Comparison of ENCODE assay signal across 28 mouse cellular contexts in the genomic region with DNA sequence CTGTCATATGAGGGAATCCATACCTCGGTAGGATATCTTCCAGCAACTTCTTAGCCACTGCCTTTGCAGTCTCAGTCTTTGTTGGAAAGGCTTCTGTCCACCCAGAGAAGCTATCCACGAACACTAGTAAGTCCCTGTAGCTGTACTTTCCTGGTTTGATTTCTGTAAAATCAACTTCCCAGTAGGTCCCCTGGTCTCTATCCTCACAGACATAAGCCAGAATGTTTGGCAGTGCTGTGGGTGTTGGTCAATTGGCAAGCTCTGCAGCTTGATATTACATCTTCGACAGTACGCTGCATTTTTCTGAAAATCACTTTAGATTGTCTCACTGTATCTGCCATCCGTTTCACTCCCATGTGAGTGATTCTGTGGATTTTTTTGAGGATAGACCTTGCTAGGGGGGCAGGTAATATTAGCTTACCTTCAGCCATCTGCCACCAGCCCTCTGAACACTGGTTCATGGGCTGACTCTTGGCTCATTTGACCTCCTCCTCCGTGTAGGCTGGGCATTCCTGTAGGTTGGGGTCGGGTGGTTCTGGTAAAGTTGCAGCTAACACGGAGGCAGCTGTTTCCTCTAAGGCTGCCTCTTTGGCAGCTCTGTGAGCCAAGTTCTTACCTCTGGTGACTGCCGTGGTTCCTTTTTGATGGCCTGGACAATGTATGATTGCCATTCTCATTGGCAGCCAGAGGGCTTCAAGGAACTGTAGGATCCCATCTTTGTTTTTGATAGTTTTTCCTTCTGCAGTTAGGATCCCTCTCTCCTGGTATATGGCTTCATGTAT. TPM values are rescaled to one million over a fixed set of nuclear protein-coding genes. Genes with fewer than 3 reads are reported as not detected.
A peak's percentile ranks its signal among the peaks of the same experiment; 100 is the strongest.
DNase-seq lines count a peak whose midpoint lies in the region; ATAC-seq and TF ChIP-seq lines count a peak whose summit lies in the region.
"Had no signal": no experiment of that assay in that cellular context is flagged by ENCODE, and none has a peak within 500 bp of the region (broad histone marks: within the 10 kb centered on the region; RNA-seq: fewer than 3 reads in every experiment).

No protein-coding gene starts in this region.

- ATAC-seq in forebrain, embryonic 14.5 days: no peak
- ATAC-seq in kidney, postnatal 0 days (replicated peaks; ENCODE audit: low FRiP score, low read depth): no peak
- peak; percentile 74 to 85 for ATAC-seq in hematopoietic stem cell, adult 5-6 weeks (replicated peaks in 1 of 2; ENCODE audit: insufficient read depth in 1 of 2, low FRiP score in 2 of 2, low TSS enrichment in 1 of 2, low read depth in 1 of 2, poor library complexity in 2 of 2, severe bottlenecking in 2 of 2)
- no peak for ATAC-seq in inflammation-experienced regulatory T-cells, adult 6 months
- ATAC-seq: forebrain, embryonic 13.5 days; forebrain, postnatal 0 days; hindbrain, embryonic 16.5 days; Patski had no signal

- 83% methylated on average over 9 of the region's 9 CpGs for WGBS in forebrain, embryonic 10.5 days
- 87% methylated on average over 9 of the region's 9 CpGs for WGBS in forebrain, embryonic 14.5 days
- WGBS in kidney, postnatal 0 days: 73% methylated on average over 9 of the region's 9 CpGs
- 85% methylated on average over 9 of the region's 9 CpGs for WGBS in midbrain, embryonic 10.5 days

- TF ChIP-seq CTCF in kidney, postnatal 0 days (IDR thresholded peaks at IDR 0.05; ENCODE audit: low read depth): no peak

- peak; percentile 7 for DNase-seq in forebrain, embryonic 10.5 days (ENCODE audit: extremely low spot score, low spot score)
- no peak for DNase-seq in forebrain, embryonic 14.5 days (ENCODE audit: low spot score)
- DNase-seq in kidney, postnatal 0 days (ENCODE audit: low spot score): no peak
- no peak for DNase-seq in kidney, adult 8-10 months
- DNase-seq in 416B (ENCODE audit: low read depth): peak; percentile 13
- DNase-seq in midbrain, embryonic 10.5 days (ENCODE audit: low spot score): no peak
- DNase-seq: adrenal gland, postnatal 10 days; adrenal gland, postnatal 36 days; B cell, adult 2 months; cerebellum, adult 18-20 months; cerebellum, adult 9-10 months; cerebellum, postnatal 14 days; forebrain, postnatal 0 days; gastrocnemius, adult 2 months; gastrocnemius, postnatal 14 days had no signal

- H3K4me2 ChIP-seq in forebrain, embryonic 14.5 days (ENCODE audit: low read length): no peak overlapping the region
- H3K4me2 ChIP-seq in kidney, postnatal 0 days (ENCODE audit: low read length): no peak overlapping the region
- H3K4me2 ChIP-seq: embryonic facial prominence, embryonic 12.5 days; embryonic facial prominence, embryonic 15.5 days; forebrain, embryonic 13.5 days; heart, embryonic 11.5 days; hindbrain, embryonic 13.5 days had no signal

- no peak overlapping the region for H3K27ac ChIP-seq in forebrain, embryonic 10.5 days
- H3K27ac ChIP-seq in forebrain, embryonic 14.5 days (ENCODE audit: low read depth, low read length): no peak overlapping the region
- peak overlapping the region; percentile 44; the same call in 1 of the 2 replicates for H3K27ac ChIP-seq in kidney, postnatal 0 days
- no peak overlapping the region for H3K27ac ChIP-seq in midbrain, embryonic 10.5 days (replicated peaks)
- H3K27ac ChIP-seq: embryonic facial prominence, embryonic 12.5 days; embryonic facial prominence, embryonic 15.5 days; forebrain, embryonic 13.5 days; gastrocnemius, adult 2 months; hindbrain, embryonic 10.5 days; hindbrain, embryonic 13.5 days had no signal

- no peak overlapping the region for H3K9ac ChIP-seq in forebrain, embryonic 14.5 days (ENCODE audit: low read length)
- H3K9ac ChIP-seq in kidney, postnatal 0 days (ENCODE audit: low read depth, low read length): no peak overlapping the region
- H3K9ac ChIP-seq: embryonic facial prominence, embryonic 12.5 days; embryonic facial prominence, embryonic 15.5 days; forebrain, embryonic 13.5 days; forebrain, postnatal 0 days; hindbrain, embryonic 13.5 days had no signal

- no peaks in the 10 kb centered on the region for H3K9me3 ChIP-seq in forebrain, embryonic 10.5 days
- no peaks in the 10 kb centered on the region for H3K9me3 ChIP-seq in forebrain, embryonic 14.5 days (replicated peaks; ENCODE audit: control insufficient read depth, low read length)
- H3K9me3 ChIP-seq in kidney, postnatal 0 days (replicated peaks; ENCODE audit: low read length): no peaks in the 10 kb centered on the region
- no peaks in the 10 kb centered on the region for H3K9me3 ChIP-seq in midbrain, embryonic 10.5 days (replicated peaks)
- H3K9me3 ChIP-seq: embryonic facial prominence, embryonic 12.5 days; embryonic facial prominence, embryonic 15.5 days; forebrain, embryonic 13.5 days; G1E; hindbrain, embryonic 10.5 days; hindbrain, embryonic 13.5 days had no signal

- no peaks in the 10 kb centered on the region for H3K36me3 ChIP-seq in forebrain, embryonic 10.5 days (replicated peaks)
- H3K36me3 ChIP-seq in forebrain, embryonic 14.5 days (ENCODE audit: control insufficient read depth, insufficient read depth, low read length): no peaks in the 10 kb centered on the region
- no peaks in the 10 kb centered on the region for H3K36me3 ChIP-seq in kidney, postnatal 0 days (ENCODE audit: insufficient read depth, low read length)
- no peaks in the 10 kb centered on the region for H3K36me3 ChIP-seq in midbrain, embryonic 10.5 days
- H3K36me3 ChIP-seq: embryonic facial prominence, embryonic 12.5 days; embryonic facial prominence, embryonic 15.5 days; G1E; hindbrain, embryonic 10.5 days; hindbrain, embryonic 13.5 days had no signal

- no peaks in the 10 kb centered on the region for H3K27me3 ChIP-seq in forebrain, embryonic 10.5 days (ENCODE audit: poor library complexity, severe bottlenecking)
- H3K27me3 ChIP-seq in forebrain, embryonic 14.5 days (replicated peaks; ENCODE audit: control insufficient read depth, insufficient read depth, low read length): no peaks in the 10 kb centered on the region
- H3K27me3 ChIP-seq in kidney, postnatal 0 days (ENCODE audit: insufficient read depth, low read length): no peaks in the 10 kb centered on the region
- H3K27me3 ChIP-seq in midbrain, embryonic 10.5 days (ENCODE audit: low read depth, poor library complexity, severe bottlenecking): no peaks in the 10 kb centered on the region
- H3K27me3 ChIP-seq: CH12.LX; embryonic facial prominence, embryonic 12.5 days; embryonic facial prominence, embryonic 15.5 days; forebrain, embryonic 13.5 days; hindbrain, embryonic 13.5 days; Patski had no signal

- no peaks in the 10 kb centered on the region for H3K4me1 ChIP-seq in forebrain, embryonic 10.5 days
- H3K4me1 ChIP-seq in forebrain, embryonic 14.5 days (ENCODE audit: control insufficient read depth, insufficient read depth, low read length): no peaks in the 10 kb centered on the region
- H3K4me1 ChIP-seq in kidney, postnatal 0 days (replicated peaks; ENCODE audit: insufficient read depth, low read length): no peaks in the 10 kb centered on the region
- no peaks in the 10 kb centered on the region for H3K4me1 ChIP-seq in midbrain, embryonic 10.5 days
- H3K4me1 ChIP-seq: embryonic facial prominence, embryonic 12.5 days; embryonic facial prominence, embryonic 15.5 days; forebrain, embryonic 13.5 days; hindbrain, embryonic 10.5 days; hindbrain, embryonic 13.5 days had no signal

- H3K4me3 ChIP-seq in forebrain, embryonic 10.5 days: no peak overlapping the region
- H3K4me3 ChIP-seq in forebrain, embryonic 14.5 days (ENCODE audit: low read depth, low read length): no peak overlapping the region
- H3K4me3 ChIP-seq in kidney, postnatal 0 days (replicated peaks; ENCODE audit: low read depth, low read length): no peak overlapping the region
- H3K4me3 ChIP-seq in midbrain, embryonic 10.5 days: no peak overlapping the region
- H3K4me3 ChIP-seq: embryonic facial prominence, embryonic 12.5 days; embryonic facial prominence, embryonic 15.5 days; erythroblast, embryonic 14.5 days; forebrain, embryonic 13.5 days; gastrocnemius, adult 2 months; hindbrain, embryonic 10.5 days; hindbrain, embryonic 13.5 days had no signal

RNA-seq across cellular contexts. Expression of gene Cmah, which starts 1.0 kb away (rescaled TPM):
- polyA plus RNA-seq in forebrain, embryonic 10.5 days (2016; fragmentation: Nextera tagmentation; extraction: Ambion mirVana): 0.20 and 0.67 TPM in 2 replicates
- polyA plus RNA-seq in forebrain, embryonic 14.5 days (2014; fragmentation: Nextera tagmentation; extraction: Ambion mirVana): 0.20 and 0.23 TPM in 2 replicates
- 1.3 and 1.4 TPM in 2 replicates for polyA plus RNA-seq in kidney, postnatal 0 days (2015; fragmentation: Nextera tagmentation; extraction: Ambion mirVana)
- total RNA-seq in hematopoietic stem cell, adult 5-6 weeks (2017): 6.2 and 11.1 TPM in 2 replicates
- 0.34 and 0.42 TPM in 2 replicates for polyA plus RNA-seq in midbrain, embryonic 10.5 days (2016; fragmentation: Nextera tagmentation; extraction: Ambion mirVana)
- polyA plus RNA-seq in inflammation-experienced regulatory T-cells, adult 6 months (2017; shearing (Covaris generic)): 10 to 100 TPM; 40.0 to 52.4 (median 42.9) TPM
- total RNA-seq: forebrain, postnatal 0 days had no signal
- polyA plus RNA-seq: G1E had no signal

RNA-seq across cellular contexts. Expression of gene Carmil1, which starts 47.6 kb away (rescaled TPM):
- polyA plus RNA-seq in forebrain, embryonic 10.5 days (2016; fragmentation: Nextera tagmentation; extraction: Ambion mirVana): 20.7 and 21.6 TPM in 2 replicates
- polyA plus RNA-seq in forebrain, embryonic 14.5 days (2014; fragmentation: Nextera tagmentation; extraction: Ambion mirVana): 14.5 and 24.8 TPM in 2 replicates
- 35.4 and 40.9 TPM in 2 replicates for polyA plus RNA-seq in kidney, postnatal 0 days (2015; fragmentation: Nextera tagmentation; extraction: Ambion mirVana)
- 5.6 and 8.8 TPM in 2 replicates for total RNA-seq in hematopoietic stem cell, adult 5-6 weeks (2017)
- 17.5 and 20.7 TPM in 2 replicates for polyA plus RNA-seq in midbrain, embryonic 10.5 days (2016; fragmentation: Nextera tagmentation; extraction: Ambion mirVana)
- polyA plus RNA-seq in inflammation-experienced regulatory T-cells, adult 6 months (2017; shearing (Covaris generic)): 1 to 10 TPM in 2 of 3 experiments, under 1 TPM in 1; 0.24 to 2.4 (median 1.4) TPM

Comparison
In these comparisons a context has a peak if more than half of its experiments do, and no peak if none do; other contexts are left out.
1. DNase-seq: peak in forebrain, embryonic 10.5 days (single experiment) and 416B (single experiment); none in forebrain, embryonic 14.5 days (single experiment), kidney, postnatal 0 days (single experiment), kidney, adult 8-10 months (0 of 2) and midbrain, embryonic 10.5 days (single experiment).
2. ATAC-seq: peak in hematopoietic stem cell, adult 5-6 weeks (2 of 2); none in forebrain, embryonic 14.5 days (single experiment), kidney, postnatal 0 days (single experiment) and inflammation-experienced regulatory T-cells, adult 6 months (single experiment).
3. RNA of gene Cmah, which starts 1.0 kb away (polyA plus RNA-seq): 40.0 to 52.4 TPM in inflammation-experienced regulatory T-cells, adult 6 months; 1.3 to 1.4 TPM in kidney, postnatal 0 days, 0.20 to 0.67 TPM in forebrain, embryonic 10.5 days, 0.34 to 0.42 TPM in midbrain, embryonic 10.5 days and 0.20 to 0.23 TPM in forebrain, embryonic 14.5 days; every median in the first group is over 10 times any median in the second.